Mouse (Mus musculus): ENCODE results near the gene Vsig10l.

Gene Vsig10l

GRCm38 (mm10) chr7:43462851-43463250 is at the start of gene Vsig10l:
Gene Vsig10l, plus strand, starts transcription at chr7:43463151.
- DNase-seq (ENCODE audit: low read depth): no peak

GRCm38 (mm10) chr7:43417298-43417697 is 45.7 kb upstream of the Vsig10l start:
- DNase-seq (ENCODE audit: low read depth): no peak

DNA sequence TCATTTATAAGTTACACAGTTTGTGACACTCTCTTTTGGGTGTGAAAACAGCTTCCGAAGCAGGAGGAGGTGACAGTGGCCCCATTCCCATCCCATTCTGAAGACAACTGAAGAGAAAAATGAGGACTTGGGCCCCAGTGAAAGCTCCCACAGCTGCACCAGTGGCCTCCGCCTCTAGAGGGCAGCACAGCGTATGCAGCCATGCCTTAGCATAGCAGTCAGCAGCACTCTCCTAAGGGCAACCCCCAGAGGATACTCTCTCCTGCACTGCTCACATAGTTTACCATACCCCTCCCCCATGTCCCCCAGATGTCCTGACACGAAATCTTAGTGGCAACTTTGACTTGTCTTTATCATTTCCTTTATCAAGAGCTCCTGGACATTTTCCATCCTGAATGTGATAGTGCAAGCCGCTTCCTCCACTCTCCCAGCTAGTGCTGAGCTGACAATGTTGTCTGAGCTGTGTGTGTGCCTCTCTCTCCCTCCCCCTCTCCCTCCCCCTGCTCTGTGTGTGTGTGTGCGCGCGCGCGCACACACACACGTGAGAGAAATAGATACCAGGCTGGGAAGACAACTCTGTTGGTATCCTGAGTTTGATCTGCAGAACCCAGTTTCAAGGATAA is 39.8 kb upstream of the Vsig10l start:
- peak; percentile 90 for DNase-seq (ENCODE audit: low read depth)

GRCm38 (mm10) chr7:43423991-43424625 is 38.8 kb upstream of the Vsig10l start:
- DNase-seq (ENCODE audit: low read depth): peak; percentile 57

GRCm38 (mm10) chr7:43427406-43427805 is 35.5 kb upstream of the Vsig10l start, which contains the start of gene Lim2:
Gene Lim2, plus strand, starts transcription at chr7:43427670.
- DNase-seq (ENCODE audit: low read depth): no peak

DNA sequence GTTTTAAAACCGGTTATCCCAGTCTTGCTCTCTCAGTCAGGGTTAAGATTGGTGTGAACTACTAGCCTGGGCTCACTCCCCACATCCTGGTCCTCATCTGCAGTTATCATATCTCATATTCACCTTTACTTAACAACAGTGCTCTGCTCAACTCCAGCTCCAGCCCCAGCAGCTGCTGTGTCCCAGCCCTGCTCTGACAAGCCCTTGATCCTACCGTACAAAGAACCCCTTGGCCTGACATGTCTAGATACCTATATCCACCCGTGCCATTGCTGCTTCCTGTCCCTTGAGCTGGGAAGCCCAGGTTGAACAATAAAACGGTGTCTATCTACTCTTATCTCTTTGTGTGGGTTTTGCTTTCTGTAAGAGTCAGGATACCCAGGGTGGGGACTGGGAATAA is 33.5 kb upstream of the Vsig10l start:
- no peak for DNase-seq (ENCODE audit: low read depth)

DNA sequence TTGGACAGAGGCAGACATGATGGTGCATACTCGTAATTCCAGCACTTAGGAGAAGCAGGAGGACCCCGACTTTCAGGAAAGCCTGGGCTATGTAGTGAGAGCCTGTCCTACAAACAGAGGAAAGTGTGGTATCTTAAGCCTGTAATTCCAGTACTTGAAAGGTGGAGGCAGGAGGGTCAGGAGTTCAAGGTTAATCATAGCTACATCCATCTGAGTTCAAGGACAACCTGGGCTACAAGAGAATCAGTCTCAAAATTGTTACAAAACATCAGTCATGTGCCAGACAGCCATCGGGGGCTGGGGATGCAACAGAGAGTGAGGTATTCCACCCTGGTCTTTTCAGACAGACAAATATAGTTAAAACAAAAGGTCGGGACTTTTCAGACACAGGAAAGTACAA is 30.1 kb upstream of the Vsig10l start:
- no peak for DNase-seq (ENCODE audit: low read depth)

DNA sequence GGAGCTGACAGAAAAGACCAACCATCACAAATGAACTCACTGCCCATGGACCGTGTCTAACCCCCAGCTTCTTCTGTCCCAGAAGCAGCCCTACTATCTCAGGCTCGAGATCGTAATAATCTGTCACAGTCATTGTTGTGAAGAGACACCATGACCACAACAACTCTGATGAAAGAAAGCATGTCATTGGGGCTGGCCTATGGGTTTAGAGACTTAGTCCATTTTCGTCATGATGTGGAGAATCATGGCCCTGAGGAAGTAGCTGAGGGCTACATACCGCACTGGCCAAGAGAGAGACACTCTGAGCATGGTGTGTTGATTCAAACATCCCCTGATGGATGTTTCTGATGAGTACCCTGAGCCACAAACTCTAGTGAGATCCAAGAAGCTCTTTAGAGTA is 28.3 kb upstream of the Vsig10l start:
- DNase-seq (ENCODE audit: low read depth): no peak

GRCm38 (mm10) chr7:43436341-43437255 is 26.4 kb upstream of the Vsig10l start, which contains the start of gene Nkg7:
Gene Nkg7, plus strand, starts transcription at chr7:43437073.
- peak; percentile 62 for DNase-seq (ENCODE audit: low read depth)

DNA sequence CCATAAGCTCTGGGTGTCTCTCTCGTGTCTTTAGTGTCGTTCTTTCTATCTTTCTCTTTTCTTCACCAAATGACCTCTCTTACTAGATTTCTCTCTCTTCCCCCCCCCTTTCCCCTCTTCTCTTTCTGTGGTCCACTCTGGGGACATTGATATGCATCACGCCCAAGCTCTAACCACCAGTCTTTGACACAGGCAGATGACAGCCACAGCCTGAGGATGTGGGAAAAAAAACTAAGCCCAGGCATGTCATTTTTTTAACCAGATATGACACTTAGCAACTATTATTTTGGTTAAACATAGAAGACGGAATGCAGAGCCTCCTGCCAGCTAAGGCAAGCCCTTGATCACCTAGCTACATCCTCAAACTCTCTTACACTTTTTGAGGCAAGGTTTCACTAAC is 24.3 kb upstream of the Vsig10l start:
- DNase-seq (ENCODE audit: low read depth): peak; percentile 75

- no peak for DNase-seq (ENCODE audit: low read depth)
Observed at GRCm38 (mm10) chr7:43440482-43440881, 22.5 kb upstream of the Vsig10l start, which contains the start of gene Cldnd2. Gene Cldnd2, plus strand, starts transcription at chr7:43440782.

DNA sequence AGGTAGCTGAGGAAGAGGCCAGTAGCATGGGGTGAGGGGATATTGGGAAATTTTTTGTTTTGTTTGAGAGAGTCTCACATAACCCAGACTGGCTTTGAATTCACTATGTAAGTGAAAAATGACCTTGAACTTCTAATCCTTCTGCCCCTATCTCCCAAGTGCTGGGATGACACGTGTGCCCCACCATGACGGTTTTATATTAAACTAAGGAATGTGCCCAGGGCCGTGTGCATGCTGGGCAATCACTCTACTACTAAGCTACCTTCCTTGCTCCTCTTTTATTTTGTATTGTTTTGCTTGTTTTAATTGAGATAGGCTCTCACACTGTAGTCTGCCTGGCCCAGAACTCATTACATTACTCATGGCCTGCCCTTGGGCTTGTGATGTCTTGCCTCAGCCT is 21.9 kb upstream of the Vsig10l start:
- DNase-seq (ENCODE audit: low read depth): no peak

DNA sequence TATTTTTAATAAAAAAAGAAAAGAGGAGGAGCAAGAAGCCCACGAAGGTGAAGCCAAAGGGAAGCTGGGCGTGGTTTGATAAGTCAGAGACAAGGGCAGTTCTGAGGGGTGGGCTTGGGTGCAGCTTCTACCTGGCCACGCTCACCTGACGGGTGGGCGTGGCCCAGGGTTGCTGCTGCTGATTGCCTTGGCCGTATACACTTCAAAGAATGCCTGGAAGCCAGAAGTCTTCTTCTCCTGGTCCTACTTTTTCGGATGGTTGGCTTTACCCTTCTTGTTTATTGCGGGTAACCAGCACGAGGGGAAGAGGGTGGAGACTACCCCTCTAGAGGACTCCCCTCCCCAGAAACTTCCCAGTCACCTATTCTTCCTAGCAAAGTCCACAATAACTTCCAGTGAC is 20.3 kb upstream of the Vsig10l start:
- DNase-seq (ENCODE audit: low read depth): no peak

DNA sequence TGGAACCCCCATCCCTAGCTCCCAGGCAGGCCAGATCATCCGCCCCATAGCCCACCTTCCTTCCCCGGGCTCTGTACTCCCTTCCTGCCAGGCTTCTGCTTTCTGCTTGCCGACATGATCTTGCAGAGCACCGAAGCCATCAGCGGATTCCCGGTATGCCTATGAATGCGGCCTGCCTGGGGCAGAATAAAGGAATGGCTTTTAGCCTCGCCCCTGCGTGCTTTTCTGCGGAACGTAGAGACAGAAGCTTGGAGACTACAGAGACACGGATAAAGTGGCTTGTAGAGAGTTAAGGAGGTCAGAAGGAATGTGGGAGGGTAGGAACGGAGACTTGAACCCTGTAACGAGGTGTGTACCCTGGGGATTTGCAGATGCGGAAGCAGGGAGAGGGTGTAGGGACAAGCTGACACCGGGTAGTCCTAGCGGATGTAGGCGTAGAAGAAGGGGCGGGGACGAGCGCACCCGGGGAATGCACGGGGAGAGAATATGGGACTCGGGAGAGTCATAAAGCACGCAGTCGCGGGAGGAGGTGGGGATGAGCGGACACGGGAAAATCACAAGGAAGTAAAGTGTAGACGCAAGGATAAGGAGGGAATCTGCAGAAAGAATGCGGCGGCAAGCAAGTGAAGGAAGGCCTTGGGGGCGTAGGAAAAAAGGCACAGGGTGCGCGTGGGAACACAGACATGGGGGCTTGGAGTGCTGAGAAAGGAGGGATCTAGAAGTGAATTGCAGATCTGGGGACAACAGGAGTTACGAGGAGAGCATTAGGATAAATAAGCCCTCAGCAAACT is 19.6 kb upstream of the Vsig10l start:
- peak; percentile 89 for DNase-seq (ENCODE audit: low read depth)

- DNase-seq (ENCODE audit: low read depth): peak; percentile 96
Observed at GRCm38 (mm10) chr7:43443917-43444293, 19.0 kb upstream of the Vsig10l start, which contains the start of the genes Etfb and Gm45233. Gene Etfb, plus strand, starts transcription at chr7:43444083. Gene Gm45233, plus strand, starts transcription at chr7:43444128.

DNA sequence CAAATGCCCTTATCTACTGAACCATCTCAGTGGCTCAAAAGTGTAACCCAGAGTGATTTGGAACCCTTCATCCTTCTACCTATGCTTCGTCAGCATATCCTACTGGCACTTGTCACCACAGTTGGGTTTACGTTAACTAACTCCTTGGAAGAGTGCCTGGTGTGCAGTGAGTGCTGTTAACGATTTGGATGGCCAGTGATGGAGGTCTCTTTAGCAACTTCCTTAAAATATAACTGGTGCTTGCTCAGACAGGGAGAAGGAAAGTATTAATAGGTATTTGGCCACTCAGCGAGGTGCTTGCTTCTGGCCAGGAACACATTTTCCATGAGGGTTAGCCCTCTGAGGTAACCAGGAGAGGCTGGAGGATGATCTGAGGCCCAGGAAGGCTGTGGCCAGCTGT is 15.2 kb upstream of the Vsig10l start:
- no peak for DNase-seq (ENCODE audit: low read depth)

DNA sequence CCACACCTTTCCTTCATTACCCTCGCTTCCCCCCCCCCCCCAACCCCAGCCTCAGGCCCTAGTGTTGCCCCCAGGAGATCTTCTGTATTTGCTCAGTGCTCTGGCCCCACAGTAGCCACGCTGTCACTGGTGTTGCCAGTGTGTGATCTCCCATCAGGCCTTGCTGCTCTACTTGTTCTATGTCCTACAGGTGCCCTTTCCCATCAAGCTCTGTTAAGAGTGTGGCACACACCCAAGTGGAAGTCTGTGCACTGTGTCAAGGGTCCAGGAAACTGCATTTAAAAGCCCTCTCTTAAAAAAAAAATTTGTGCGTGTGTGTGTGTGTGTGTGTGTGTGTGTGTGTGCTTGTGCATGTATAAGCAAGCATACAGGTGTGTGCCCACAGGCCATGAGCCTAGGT is 14.7 kb upstream of the Vsig10l start:
- no peak for DNase-seq (ENCODE audit: low read depth)

GRCm38 (mm10) chr7:43449811-43450210 is 13.1 kb upstream of the Vsig10l start:
- DNase-seq (ENCODE audit: low read depth): no peak

GRCm38 (mm10) chr7:43451726-43452125 is 11.2 kb upstream of the Vsig10l start:
- DNase-seq (ENCODE audit: low read depth): no peak

DNA sequence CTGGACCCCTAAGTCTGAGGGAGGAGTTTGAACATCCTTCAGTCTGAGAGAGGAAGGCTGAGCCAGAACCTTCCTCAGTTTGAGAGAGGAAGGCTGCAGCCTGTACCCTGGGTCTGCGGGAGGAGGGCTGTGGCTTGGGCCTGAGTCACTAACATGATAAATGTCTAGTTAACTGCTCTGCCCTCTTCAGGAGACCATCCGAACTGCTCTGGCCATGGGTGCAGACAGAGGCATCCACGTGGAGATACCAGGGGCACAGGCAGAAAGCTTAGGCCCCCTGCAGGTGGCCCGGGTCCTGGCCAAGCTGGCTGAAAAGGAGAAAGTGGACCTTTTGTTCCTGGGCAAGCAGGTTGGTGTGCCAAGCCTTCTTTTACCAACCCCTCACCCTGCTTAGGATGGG is 10.3 kb upstream of the Vsig10l start:
- DNase-seq (ENCODE audit: low read depth): peak; percentile 65

DNA sequence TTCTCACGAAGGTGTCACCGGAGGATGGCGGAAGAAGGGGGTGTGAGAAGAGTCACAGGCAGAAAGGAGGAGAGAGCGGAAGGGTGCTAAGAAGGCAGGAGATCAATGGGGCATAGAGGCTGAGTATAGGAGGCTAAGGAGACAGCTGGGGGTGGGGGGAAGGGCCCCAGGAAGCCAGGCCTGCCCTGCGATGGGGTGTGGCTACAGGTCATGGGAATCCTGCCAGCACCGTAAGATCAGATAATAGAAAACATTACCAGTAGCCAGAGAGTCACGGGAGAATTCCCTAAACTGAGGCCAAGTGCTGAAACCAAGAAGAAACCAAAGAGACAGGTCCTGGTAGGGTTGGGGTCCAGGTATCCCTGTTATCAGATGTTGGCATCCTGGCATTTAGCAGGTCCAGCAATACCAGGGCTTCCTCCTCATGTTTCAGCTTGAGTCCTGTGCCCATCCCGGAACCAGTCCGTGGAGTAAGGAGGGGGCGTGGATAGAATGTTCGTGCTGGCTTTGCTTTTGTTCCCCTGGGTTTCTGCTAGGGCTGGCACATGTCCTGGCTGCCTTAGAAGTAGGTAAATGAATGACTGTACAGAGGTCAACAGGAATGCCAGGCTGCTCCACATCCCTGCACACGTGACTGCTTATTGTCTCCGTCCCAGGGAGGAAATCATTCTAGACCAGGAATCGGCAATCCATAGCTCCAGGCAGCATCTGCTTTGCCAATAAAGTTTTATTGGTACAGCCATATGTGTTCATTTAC is 9.2 kb upstream of the Vsig10l start:
- DNase-seq (ENCODE audit: low read depth): no peak
